Mouse (Mus musculus): ENCODE results near the gene Mink1.

The Mink1 gene

DNA sequence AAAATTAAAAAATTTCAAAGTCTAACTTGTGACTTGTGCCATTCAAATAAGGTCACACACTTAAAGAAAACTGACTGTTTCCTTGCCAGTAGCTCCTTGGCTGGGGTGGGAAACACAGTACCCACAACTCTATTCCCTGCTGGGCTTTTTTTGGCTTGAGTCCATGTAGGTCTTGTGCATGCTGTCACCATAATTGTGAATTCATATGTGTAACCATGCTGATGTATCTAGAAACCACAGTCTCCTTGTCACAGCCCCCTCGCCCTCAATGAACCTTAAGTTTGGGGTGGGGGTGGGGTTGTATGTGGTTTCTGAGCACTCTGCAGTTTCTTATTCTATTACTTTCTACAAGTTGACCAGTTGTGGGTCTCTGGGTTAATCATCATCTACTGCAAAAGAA lies 29.1 kb downstream of the Mink1 start:
- in situ Hi-C loops (cut with MseI, MboI), result no loop called here

DNA sequence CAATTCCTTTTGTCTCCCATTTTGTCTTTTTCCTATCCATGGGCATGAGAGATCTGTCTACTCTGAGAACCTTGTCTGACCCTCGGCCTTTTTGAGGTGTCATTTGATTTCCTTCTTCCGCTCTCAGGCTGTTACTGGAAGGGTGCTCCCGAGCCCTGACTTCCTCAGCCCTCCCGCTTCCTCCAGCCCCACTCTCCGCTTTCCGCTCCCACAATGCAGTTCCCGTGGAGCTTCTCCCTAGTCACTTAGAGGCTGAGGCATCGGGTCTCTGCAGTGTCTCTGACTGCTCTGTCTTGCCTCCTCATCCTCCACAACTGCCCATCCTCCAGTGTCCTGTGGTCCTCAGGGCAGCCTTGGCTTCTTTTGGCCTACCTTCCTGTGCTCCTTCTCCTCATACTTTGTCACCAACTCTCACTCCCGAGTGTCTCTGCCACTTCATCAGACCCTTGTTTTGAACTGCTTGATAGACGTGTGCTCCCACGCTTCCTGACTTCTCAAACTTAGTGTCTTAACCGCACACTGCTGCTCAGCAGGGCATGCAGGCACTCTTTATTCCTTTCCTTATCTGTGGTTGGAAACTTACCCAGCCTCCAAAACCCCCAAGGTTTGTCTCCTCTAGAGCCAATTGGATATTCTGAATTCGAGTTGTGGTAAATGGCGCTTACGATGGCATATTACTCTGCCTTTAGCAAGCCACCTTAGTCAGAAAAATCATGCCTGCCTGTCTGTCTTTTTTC lies 31.7 kb downstream of the Mink1 start:
- in situ Hi-C loops (cut with MseI, MboI), result no loop called here

DNA sequence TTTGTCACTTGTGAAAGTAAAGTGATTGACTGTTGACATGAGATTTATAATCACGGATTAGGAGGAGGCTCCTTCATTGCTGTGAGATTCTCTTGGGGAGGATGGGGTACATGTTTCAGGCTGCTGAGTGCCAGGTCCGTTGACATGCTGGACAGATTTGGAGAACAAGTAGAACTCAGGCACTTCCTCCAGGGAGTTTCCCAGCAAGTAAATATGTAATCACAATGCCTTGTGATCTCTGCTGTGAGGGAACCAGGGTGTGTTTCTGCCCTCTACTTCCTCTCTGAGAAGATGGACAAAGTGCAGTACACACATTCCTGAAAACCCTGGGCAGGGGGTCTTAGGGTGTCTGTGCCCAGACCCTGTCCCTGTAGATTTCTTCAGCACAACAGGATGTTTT lies 33.0 kb downstream of the Mink1 start:
- in situ Hi-C loops (cut with MseI, MboI), result no loop called here

DNA sequence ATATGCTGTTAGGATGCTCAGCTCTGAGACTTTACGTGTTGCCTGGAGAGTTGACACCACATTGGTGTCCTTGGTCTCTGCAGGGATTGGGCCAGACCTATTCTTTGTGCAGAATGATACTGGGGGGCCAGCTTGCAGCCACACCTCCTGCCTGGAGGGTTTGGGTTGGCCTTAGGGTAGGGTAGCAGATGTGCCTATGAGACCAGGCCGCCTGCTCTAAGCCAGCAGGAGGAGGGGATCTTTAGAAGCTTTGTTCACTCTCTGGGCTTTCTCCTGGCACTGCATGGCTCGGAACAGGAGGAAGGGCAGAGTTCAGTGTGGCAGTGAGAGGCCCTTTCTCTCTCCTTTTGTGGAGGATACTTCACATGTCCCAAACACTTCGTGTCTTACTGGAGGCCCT lies 33.4 kb downstream of the Mink1 start:
- in situ Hi-C loops (cut with MseI, MboI), result no loop called here

DNA sequence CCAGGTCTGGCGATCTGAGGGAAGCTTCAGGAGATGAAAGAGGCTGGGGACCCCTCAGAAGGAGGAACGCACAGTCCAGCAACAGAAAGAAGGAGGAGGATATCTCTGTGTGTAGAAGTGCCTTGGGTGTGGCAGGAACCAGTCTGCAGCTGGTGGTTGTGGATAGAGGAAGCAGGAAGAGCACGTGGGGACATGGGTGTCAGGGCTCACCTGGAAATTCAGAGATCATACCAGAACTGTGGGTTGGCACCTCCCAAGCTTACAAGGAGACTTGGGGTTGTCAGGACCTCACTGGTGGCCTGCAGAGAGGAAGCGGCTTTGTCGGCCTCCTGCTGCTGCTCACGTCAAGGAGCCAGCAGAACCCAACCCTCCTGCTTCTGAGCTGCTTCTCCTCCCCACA lies 34.6 kb downstream of the Mink1 start:
- in situ Hi-C loops (cut with MseI, MboI), result no loop called here

DNA sequence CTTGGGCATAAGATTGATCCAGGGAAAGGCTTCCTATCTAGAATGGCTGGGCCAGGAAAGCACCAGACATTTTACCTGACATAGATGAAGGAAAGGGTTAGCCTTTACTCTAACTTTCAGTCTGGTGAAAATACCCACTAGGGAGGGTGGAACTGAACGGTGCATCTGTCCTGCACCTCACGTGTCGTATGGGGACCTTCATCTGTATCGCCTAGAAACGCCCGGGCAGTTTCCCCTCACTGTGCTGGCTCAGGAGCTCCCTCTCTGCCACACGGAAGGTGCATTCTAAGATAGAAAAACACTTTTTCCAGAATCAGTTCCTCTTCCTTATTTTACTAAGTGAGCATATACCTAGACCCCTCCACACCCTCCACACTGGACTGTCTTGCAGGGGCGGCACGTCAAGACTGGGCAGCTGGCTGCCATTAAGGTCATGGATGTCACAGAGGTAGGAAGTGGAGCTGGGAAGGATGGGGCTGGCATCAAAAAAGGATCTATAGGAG lies 35.8 kb downstream of the Mink1 start:
- in situ Hi-C loops (cut with MseI, MboI), result no loop called here

DNA sequence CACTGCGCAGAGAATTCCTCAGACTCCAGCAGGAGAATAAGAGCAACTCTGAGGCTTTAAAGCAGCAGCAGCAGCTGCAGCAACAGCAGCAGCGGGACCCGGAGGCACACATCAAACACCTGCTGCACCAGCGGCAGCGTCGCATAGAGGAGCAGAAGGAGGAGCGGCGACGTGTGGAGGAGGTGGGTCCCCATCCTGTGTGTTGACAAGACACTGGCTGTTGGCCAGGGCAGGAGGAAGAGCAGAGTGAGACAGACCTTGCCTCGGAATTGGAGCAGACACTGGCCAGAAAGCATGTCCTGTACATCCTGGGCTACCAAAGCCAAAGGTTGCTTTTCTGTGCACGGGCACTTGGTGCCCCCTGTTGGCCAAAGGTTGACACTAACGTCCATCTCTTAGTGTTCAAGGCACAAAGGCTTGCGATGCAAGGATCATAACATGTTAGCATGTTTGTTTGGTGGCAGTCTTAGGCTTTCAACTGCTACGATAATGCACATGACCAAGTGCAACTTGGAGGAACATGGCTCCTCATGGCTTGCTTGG lies 42.4 kb downstream of the Mink1 start:
- in situ Hi-C loops (cut with MseI, MboI), result no loop called here

DNA sequence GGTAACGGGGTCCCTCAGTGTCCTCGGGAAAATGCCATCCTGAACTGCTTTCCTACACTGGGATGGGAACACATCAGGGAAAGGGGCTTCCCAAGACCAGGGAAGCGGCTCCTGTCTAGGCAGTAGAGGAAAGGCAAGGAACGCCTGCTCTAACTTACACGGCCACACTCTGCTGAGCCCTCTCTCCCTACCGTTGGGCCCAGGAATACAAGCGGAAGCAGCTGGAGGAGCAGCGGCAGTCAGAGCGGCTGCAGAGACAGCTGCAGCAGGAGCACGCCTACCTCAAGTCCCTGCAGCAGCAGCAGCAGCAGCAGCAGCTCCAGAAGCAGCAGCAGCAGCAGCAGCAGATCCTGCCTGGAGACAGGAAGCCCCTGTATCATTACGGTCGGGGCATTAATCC lies 44.0 kb downstream of the Mink1 start:
- in situ Hi-C loops (cut with MseI, MboI), result no loop called here

DNA sequence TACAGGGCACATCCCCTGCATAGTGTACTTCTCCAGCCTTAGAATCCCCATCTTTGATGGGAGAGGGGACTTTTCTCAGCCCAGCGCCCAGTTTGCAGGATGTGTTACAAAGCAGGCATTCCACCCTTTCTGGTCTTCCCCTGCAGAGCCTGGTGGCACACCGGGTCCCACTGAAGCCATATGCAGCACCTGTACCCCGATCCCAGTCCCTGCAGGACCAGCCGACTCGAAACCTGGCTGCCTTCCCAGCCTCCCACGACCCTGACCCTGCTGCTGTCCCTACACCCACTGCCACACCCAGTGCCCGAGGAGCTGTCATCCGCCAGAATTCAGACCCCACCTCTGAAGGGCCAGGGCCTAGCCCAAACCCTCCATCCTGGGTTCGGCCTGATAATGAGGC lies 44.9 kb downstream of the Mink1 start:
- in situ Hi-C loops (cut with MseI, MboI), result no loop called here

DNA sequence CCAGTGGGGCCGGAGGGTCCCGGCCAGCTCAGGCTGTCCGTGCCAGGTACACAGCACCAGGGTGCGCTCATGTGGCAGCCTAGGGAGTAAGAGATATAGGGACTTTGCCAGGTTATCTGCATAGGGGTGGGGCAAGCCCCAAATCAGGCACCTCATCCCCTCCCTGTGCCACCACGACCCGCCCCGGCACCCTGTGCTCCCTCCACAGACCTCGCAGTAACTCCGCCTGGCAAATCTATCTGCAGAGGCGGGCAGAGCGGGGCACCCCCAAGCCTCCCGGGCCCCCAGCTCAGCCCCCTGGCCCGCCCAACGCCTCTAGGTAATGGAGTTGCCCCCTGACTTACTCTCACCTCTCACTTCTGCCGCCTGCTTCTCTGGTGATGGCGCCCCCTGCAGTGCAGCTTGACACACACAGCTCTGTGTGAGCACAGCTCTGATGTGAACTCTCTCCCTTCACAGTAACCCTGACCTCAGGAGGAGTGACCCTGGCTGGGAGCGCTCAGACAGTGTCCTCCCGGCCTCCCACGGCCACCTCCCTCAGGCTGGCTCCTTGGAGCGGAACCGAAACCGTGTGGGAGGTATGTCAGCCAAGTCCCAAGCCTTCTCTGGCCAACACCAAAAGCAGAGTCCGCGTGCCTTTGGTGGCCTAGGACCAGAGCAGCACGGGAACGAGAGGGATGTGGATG lies 45.8 kb downstream of the Mink1 start:
- in situ Hi-C loops (cut with MseI, MboI), result no loop called here

DNA sequence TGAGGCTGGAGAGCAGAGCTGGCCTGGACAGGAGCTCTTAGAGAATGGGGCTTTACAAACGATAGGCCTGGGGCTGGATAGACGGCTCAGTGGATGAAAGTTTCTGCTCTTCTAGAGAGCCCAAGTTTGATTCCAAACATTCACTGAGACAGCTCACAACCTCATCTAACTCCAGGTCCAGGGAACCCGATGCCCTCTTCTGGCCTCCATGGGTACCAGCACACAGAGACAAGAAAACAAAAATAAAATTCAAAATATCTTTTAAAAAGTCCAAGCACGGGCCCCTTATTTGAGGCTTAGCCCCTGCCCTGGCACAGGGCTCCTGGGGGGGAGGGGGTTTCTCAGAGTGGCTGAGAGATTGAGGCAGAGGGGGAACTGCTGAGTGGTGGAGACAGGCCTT lies 48.1 kb downstream of the Mink1 start:
- in situ Hi-C loops (cut with MseI, MboI), result loop anchor here in 1 of 2 experiments (10.0 kb wide), 1 partner anchor 196 kb away; the partner anchor contains the start of gene Pelp1

DNA sequence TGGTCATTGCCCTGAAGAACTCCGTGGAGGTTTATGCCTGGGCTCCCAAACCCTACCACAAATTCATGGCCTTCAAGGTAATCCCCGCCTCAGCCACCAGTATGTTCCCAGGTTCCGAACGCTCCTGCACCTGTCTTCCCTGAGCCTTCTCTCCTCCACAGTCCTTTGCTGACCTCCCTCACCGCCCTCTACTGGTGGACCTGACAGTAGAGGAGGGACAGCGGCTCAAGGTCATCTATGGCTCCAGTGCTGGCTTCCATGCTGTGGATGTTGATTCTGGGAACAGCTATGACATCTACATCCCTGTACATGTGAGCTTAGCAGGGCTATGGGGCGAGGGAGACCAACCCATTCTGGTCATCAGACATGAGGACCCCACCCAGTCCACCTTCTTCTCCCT lies 49.8 kb downstream of the Mink1 start:
- in situ Hi-C loops (cut with MseI, MboI), result loop anchor here in 1 of 2 experiments (10.0 kb wide), 1 partner anchor 198 kb away; the partner anchor contains the start of gene Pelp1

DNA sequence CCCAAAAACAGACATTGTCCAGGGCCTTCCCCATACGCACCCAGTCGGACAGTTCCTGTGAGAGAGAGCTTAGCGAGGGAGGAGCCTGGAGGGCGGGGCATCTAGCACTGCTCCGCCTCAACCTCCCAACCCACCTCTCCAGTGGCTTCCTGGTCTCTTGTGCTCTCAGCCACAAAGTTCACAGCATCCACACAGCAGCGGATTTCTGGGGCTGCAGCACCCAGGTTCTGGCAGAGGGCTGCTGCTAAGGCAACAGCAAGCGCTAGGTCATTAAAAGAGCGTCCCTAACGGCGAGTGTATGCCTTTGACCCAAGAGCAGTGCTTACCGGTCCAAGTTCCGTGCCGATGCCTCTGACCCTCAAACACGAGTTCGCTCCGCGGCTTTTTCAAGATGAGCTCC lies 52.4 kb downstream of the Mink1 start:
- in situ Hi-C loops (cut with MseI, MboI), result loop anchor here in 1 of 2 experiments (10.0 kb wide), 1 partner anchor 200 kb away; the partner anchor contains the start of gene Pelp1

DNA sequence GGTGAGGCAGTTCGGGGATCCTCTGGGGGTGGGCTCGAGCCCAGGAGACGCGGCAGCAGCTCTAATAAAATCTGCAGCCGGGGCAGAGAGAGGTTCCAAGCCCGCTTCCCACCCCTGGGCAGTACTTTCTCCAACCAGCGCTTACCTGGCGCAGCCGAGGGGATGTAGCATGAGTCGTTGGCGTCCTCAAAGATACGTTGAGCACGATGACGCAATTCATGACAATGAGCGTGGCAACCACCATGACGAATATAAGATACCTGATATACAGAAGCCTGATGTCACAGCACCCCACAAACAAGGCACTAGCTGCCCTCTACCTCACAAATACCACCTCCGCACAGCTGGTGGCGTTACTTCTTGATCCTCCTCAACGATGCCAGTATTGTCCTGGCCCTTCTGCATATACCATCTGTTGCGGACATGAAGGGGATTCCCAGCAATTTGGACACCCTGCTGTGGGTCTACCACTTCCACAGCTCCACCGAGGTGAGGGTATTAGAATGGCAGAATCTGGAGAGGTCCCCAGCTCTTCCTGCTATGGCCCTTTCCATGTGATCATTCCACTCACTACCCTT lies 52.9 kb downstream of the Mink1 start, which contains the start of gene 4930544D05Rik:
TSS of gene 4930544D05Rik (plus strand) at position 333 of the 578 bp plus-strand sequence.
- in situ Hi-C loops (cut with MseI, MboI), result loop anchor here in 1 of 2 experiments (10.0 kb wide), 1 partner anchor 201 kb away; the partner anchor contains the start of gene Pelp1

DNA sequence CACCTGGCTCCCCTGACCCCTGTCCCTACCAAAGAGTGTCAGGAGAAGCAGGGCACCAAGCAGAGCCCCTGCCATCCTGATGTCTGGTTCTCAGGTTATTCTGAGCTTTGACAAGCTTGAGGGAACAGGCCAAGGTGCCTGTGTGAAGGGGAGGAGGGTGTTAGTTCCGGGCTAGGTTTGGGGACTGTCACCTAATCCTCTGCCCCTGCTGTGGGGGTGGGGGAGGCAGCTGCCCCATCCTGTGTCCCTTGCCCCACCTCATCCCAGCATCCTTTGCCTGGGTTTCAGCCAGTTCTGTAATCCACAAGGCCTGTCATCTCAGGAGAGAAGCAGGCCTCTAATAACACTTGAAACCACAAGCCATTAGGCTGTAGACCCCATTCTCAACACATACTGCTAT lies 56.4 kb downstream of the Mink1 start, which contains the start of gene Chrne:
TSS of gene Chrne (minus strand) at position 116 of the 400 bp plus-strand sequence.
- in situ Hi-C loops (cut with MseI, MboI), result loop anchor here in 1 of 2 experiments (10.0 kb wide), 1 partner anchor 204 kb away; the partner anchor contains the start of gene Pelp1

DNA sequence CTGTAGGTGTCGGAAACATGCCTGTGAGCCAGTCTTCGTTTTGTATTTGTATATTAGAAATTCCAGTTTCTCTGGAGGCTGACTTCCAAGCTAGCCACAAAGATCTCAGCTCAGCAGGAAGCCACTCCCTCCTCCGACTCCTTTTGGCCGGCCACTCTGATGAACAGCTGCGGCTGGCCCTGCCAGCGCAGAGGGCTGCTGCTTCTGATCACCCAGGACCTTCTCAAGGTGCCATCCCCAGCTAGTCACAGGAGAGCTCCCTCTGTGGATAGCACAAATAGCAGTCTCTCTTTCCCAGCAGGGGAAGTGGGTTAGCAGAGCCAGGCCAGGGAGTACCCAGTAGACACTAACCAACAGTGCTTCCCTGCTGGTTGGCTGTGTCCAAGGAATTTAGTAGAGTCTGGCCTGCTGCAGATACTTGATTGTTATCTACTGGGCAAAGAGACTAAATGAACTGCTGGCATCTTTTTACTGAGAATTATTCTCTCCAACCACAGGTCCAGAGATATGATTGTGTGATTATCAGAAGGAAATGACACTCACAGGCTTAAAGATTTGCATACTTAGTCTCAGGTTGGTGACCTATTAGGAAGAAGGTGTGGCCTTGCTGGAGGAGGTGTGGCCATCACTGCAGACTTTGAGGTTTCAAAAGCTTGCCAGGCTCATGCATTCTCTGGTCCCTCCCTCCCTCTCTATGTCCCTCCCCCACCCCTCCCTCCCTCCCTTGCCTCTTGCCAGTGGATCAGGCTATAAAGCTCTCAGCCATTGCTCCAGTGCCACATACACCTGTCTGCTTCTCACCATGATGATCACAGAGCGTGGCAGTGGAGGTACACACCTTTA lies 59.5 kb downstream of the Mink1 start:
- in situ Hi-C loops (cut with MseI, MboI), result loop anchor here in 1 of 2 experiments (10.0 kb wide), 1 partner anchor 107 kb away; the partner anchor contains the start of genes Gltpd2 and Vmo1

DNA sequence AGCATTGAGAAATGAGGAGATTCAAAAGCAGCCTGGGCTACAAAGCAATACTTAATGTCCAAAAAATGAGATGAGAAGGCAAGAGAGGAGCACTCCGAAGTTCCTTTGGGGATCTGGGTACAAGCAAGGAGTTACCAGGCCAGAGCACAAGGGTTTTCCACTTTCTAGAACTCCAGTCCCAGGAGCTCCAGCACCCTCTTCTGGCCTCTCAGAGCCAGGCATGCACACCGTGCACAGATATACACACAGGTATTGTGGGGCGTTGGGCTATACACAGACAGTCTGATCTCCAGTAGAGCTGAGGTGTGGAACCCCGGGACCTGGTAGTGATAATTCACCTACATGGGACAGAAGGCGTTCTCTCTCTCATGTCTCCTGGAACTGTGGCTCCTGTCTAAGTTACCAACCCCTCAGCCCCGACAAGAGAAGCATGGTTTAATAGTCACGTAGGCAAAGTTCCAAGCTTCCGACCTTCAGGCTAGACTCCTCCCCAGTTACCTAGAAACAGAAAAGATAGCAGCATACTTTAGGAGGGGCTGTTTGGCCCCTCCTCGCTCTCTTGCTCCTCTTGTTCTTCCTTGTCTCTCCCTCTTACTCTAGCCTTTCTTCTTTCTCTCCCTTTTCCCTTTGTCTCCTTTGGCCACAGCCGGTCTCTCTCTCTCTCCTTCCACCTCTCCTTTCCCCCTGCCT lies 60.5 kb downstream of the Mink1 start:
- in situ Hi-C loops (cut with MseI, MboI), result loop anchor here in 1 of 2 experiments (10.0 kb wide), 1 partner anchor 108 kb away; the partner anchor contains the start of genes Gltpd2 and Vmo1

DNA sequence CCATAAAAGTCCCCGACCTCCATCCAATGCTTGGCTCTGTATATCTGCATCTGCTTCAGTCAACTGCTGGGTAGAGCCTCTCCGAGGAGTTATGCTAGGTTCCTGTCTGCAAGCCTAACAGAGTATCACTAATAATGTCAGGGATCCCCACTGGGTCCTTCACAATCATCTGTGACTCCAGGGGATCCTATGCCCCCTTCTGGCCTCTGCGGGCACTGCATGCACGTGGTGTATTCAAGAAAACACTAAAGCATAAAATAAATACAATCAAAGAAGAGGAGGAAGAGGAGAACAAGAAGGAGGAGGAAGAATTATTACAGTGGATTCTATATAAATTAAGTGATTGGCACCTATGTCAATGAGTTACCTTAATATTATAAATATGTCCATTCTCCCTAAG lies 62.8 kb downstream of the Mink1 start:
- in situ Hi-C loops (cut with MseI, MboI), result loop anchor here in 1 of 2 experiments (5.0 to 10.0 kb wide), 2 partner anchors 111 to 132 kb away; partner anchors contain the start of genes Gltpd2 and Vmo1

DNA sequence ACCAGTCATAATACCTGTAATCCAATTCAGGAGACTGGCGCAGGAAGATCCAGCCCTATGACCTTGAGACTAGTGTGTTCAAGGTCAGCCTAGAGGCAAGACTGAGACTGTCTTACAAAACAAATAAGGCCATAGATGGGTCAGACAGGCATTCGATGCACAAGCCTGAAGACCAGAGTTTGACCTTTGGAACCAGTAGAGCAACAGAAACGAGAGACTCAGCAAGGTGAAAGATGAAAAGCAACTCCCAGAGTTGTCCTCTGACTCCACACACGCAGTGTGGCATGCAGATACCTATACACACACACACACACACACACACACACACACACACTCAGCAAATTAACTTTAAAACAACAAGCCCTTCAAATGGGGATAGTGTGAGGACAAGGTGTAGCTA lies 64.2 kb downstream of the Mink1 start:
- in situ Hi-C loops (cut with MseI, MboI), result loop anchor here in 1 of 2 experiments (5.0 to 10.0 kb wide), 2 partner anchors 112 to 130 kb away; partner anchors contain the start of genes Gltpd2 and Vmo1

DNA sequence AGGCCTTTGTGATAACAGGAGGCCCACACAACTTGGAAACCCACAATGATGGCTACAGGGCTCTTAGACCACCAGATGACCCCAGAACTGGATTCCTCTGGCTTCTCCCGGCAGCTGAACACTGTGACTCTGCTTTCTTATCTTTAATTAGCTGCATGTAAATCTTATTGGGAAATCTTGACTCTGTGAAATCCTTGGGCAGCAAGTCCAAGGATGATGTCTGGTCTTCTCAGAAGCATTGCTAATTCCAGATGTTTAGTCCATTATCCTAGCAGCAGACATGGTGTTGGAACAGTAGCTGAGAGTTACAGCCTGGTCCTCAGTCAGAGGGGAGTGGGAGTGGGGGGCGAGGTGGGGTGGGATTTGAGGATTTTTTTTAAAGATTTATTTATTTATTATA lies 65.8 kb downstream of the Mink1 start:
- in situ Hi-C loops (cut with MseI, MboI), result loop anchor here in 1 of 2 experiments (5.0 to 10.0 kb wide), 2 partner anchors 114 to 129 kb away; partner anchors contain the start of genes Gltpd2 and Vmo1
